ENCODE assay signal across 16 mouse cellular contexts in the genomic region with DNA sequence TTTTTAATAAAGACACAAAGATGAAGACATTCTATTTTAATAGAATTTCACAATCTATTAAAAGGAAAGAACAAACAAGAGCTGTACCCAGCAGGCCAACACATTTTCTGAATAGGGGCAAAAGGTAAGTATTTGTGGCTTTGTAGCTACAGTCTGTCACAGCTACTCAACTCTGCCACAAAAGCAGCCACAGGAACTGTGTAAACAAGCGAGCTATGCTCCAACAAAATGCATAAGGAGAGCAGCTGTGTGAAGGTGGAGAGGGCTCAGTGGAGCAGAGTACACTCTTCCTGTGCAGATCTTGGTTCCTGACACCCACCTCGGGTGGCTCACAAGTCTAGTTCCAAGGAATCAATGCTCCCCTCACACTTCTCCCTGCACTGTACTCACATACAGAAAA. TPM values are rescaled to one million over a fixed set of nuclear protein-coding genes. Genes with fewer than 3 reads are reported as not detected.
DNase-seq lines count a peak whose midpoint lies in the region; ATAC-seq and TF ChIP-seq lines count a peak whose summit lies in the region.
"Had no signal": no experiment of that assay in that cellular context is flagged by ENCODE, and none has a peak within 500 bp of the region (broad histone marks: within the 10 kb centered on the region; RNA-seq: fewer than 3 reads in every experiment).

No protein-coding gene starts in this region.

- no peaks in the 10 kb centered on the region for H3K9me3 ChIP-seq in liver, embryonic 13.5 days (replicated peaks)
- no peaks in the 10 kb centered on the region for H3K9me3 ChIP-seq in liver, embryonic 11.5 days (ENCODE audit: control insufficient read depth, low read length)
- H3K9me3 ChIP-seq: G1E; heart, embryonic 12.5 days had no signal

- H3K27ac ChIP-seq in liver, embryonic 13.5 days, result peak overlapping the region; percentile 50
- H3K27ac ChIP-seq in liver, embryonic 11.5 days (ENCODE audit: low read depth, low read length), result no peak overlapping the region
- 0 out of 2 replicates have a peak overlapping the region, but pooled peaks have one; percentile 57 for H3K27ac ChIP-seq in olfactory bulb, adult 2 months (ENCODE audit: insufficient read depth, low read depth, low read length)
- H3K27ac ChIP-seq: hindbrain, embryonic 14.5 days had no signal

- H3K4me3 ChIP-seq in liver, embryonic 13.5 days (replicated peaks), result no peak overlapping the region
- no peak overlapping the region for H3K4me3 ChIP-seq in liver, embryonic 11.5 days (ENCODE audit: low read depth, low read length)
- no peak overlapping the region for H3K4me3 ChIP-seq in olfactory bulb, adult 2 months (ENCODE audit: insufficient read depth, low read depth, low read length)
- H3K4me3 ChIP-seq: heart, embryonic 12.5 days; myocyte had no signal

- no peak for TF ChIP-seq POLR2A in olfactory bulb, adult 2 months (IDR thresholded peaks at IDR 0.05; ENCODE audit: insufficient read depth, low read depth, low read length)

- peaks cover 57% of the 10 kb centered on the region for H3K36me3 ChIP-seq in liver, embryonic 13.5 days
- peaks cover 15% of the 10 kb centered on the region for H3K36me3 ChIP-seq in liver, embryonic 11.5 days (ENCODE audit: control insufficient read depth, insufficient read depth, low read length)

- peaks cover 16% of the 10 kb centered on the region for H3K4me1 ChIP-seq in liver, embryonic 13.5 days (replicated peaks)
- peaks cover 4% of the 10 kb centered on the region; the same call in 1 of the 2 replicates for H3K4me1 ChIP-seq in liver, embryonic 11.5 days (replicated peaks; ENCODE audit: control insufficient read depth, insufficient read depth, low read length)
- peaks cover 9% of the 10 kb centered on the region for H3K4me1 ChIP-seq in olfactory bulb, adult 2 months (ENCODE audit: control insufficient read depth, insufficient read depth, low read length)

- no peak for ATAC-seq in liver, embryonic 13.5 days (ENCODE audit: low read depth)
- no peak for ATAC-seq in liver, embryonic 11.5 days (replicated peaks; ENCODE audit: low FRiP score)
- ATAC-seq: CD4-positive, CD25-positive, alpha-beta regulatory T cell, adult 4 months; forebrain, postnatal 0 days; intestine, embryonic 16.5 days had no signal

- no peak overlapping the region for H3K9ac ChIP-seq in liver, embryonic 13.5 days
- no peak overlapping the region for H3K9ac ChIP-seq in liver, embryonic 11.5 days (ENCODE audit: low read depth, low read length)
- H3K9ac ChIP-seq: forebrain, postnatal 0 days; heart, embryonic 12.5 days; hindbrain, embryonic 14.5 days had no signal

- 61% methylated on average over 2 of the region's 2 CpGs for whole genome bisulfite sequencing in liver, embryonic 13.5 days (ENCODE audit: insufficient replicate concordance)
- 78% methylated on average over 2 of the region's 2 CpGs for WGBS in liver, embryonic 11.5 days
- WGBS in olfactory bulb, adult 2 months, result 29% methylated on average over 2 of the region's 2 CpGs

- DNase-seq in liver, embryonic 13.5 days, result no peak
- DNase-seq in liver, embryonic 11.5 days (ENCODE audit: low spot score), result no peak
- DNase-seq in 416B (ENCODE audit: low read depth), result peak; percentile 18
- peak; percentile 80 for DNase-seq in adipocyte (ENCODE audit: low spot score)
- no peak for DNase-seq in embryo, embryonic 11 days
- no peak for DNase-seq in embryo, embryonic 10 days (ENCODE audit: low spot score)
- DNase-seq: cerebellum, postnatal 14 days; forebrain, postnatal 0 days; midbrain, embryonic 14.5 days had no signal

- no peak overlapping the region for H3K4me2 ChIP-seq in liver, embryonic 13.5 days
- H3K4me2 ChIP-seq in liver, embryonic 11.5 days, result no peak overlapping the region
- H3K4me2 ChIP-seq: heart, embryonic 12.5 days; hindbrain, embryonic 14.5 days had no signal

- H3K27me3 ChIP-seq in liver, embryonic 13.5 days, result no peaks in the 10 kb centered on the region
- H3K27me3 ChIP-seq in liver, embryonic 11.5 days (replicated peaks; ENCODE audit: control insufficient read depth, insufficient read depth, low read length), result no peaks in the 10 kb centered on the region
- H3K27me3 ChIP-seq: heart, embryonic 12.5 days had no signal

- no peak for TF ChIP-seq CTCF in olfactory bulb, adult 2 months (IDR thresholded peaks at IDR 0.05; ENCODE audit: insufficient read depth, low read depth, low read length)

RNA-seq across cellular contexts. Expression of gene Maco1, which starts 29.6 kb away (rescaled TPM):
- 19.0 and 23.3 TPM in 2 replicates for polyA plus RNA-seq in liver, embryonic 13.5 days (2015; fragmentation: Nextera tagmentation; extraction: Ambion mirVana)
- polyA plus RNA-seq in liver, embryonic 11.5 days (2014; fragmentation: Nextera tagmentation; extraction: Ambion mirVana), result 26.3 and 28.3 TPM in 2 replicates
- polyA plus RNA-seq in olfactory bulb, adult 2 months (2012; ENCODE audit: insufficient read depth, insufficient read length, low replicate concordance, missing spikeins), result not detected in 2 replicates

RNA-seq across cellular contexts. Expression of gene Rhd, which starts 40.8 kb away (rescaled TPM):
- 545 and 561 TPM in 2 replicates for polyA plus RNA-seq in liver, embryonic 13.5 days (2015; fragmentation: Nextera tagmentation; extraction: Ambion mirVana)
- 213 and 235 TPM in 2 replicates for polyA plus RNA-seq in liver, embryonic 11.5 days (2014; fragmentation: Nextera tagmentation; extraction: Ambion mirVana)
- not detected in 2 replicates for polyA plus RNA-seq in olfactory bulb, adult 2 months (2012; ENCODE audit: insufficient read depth, insufficient read length, low replicate concordance, missing spikeins)

RNA-seq across cellular contexts. Expression of gene Ldlrap1, which starts 55.7 kb away (rescaled TPM):
- 20.3 and 23.1 TPM in 2 replicates for polyA plus RNA-seq in liver, embryonic 13.5 days (2015; fragmentation: Nextera tagmentation; extraction: Ambion mirVana)
- 32.2 and 33.3 TPM in 2 replicates for polyA plus RNA-seq in liver, embryonic 11.5 days (2014; fragmentation: Nextera tagmentation; extraction: Ambion mirVana)
- not detected in 2 replicates for polyA plus RNA-seq in olfactory bulb, adult 2 months (2012; ENCODE audit: insufficient read depth, insufficient read length, low replicate concordance, missing spikeins)

Comparison
In these comparisons a context has a peak if more than half of its experiments do, and no peak if none do; other contexts are left out.
1. DNase-seq: peak in 416B (single experiment) and adipocyte (single experiment); none in liver, embryonic 13.5 days (single experiment), liver, embryonic 11.5 days (single experiment), embryo, embryonic 11 days (single experiment) and embryo, embryonic 10 days (single experiment).
2. RNA of gene Rhd, which starts 40.8 kb away (polyA plus RNA-seq): 545 to 561 TPM in liver, embryonic 13.5 days and 213 to 235 TPM in liver, embryonic 11.5 days; not detected in olfactory bulb, adult 2 months; every median in the first group is over 100 times any median in the second.
3. RNA of gene Ldlrap1, which starts 55.7 kb away (polyA plus RNA-seq): 32.2 to 33.3 TPM in liver, embryonic 11.5 days and 20.3 to 23.1 TPM in liver, embryonic 13.5 days; not detected in olfactory bulb, adult 2 months; every median in the first group is over 10 times any median in the second.